Mouse (Mus musculus): ENCODE results near the gene Bbs9.
"Not testable (repeated sequence)": the region's sequence is repeated elsewhere in the genome, so short reads cannot be mapped to it uniquely, and the experiment has no call there.

Gene Bbs9

GRCm38 (mm10) chr9:22846783-22847182 is 371.3 kb downstream of the Bbs9 start:
- no peak for DNase-seq (ENCODE audit: low read depth, low spot score)

- DNase-seq (ENCODE audit: low read depth, low spot score): no peak
These were observed 373.3 kb downstream of the Bbs9 start for GRCm38 (mm10) chr9:22848800-22849199.

- DNase-seq (ENCODE audit: low read depth, low spot score): no peak
These were observed 373.7 kb downstream of the Bbs9 start for GRCm38 (mm10) chr9:22849212-22849611.

- DNase-seq (ENCODE audit: low read depth, low spot score): not testable (repeated sequence)
These were observed 393.6 kb downstream of the Bbs9 start for GRCm38 (mm10) chr9:22869147-22869546.

- DNase-seq (ENCODE audit: low read depth, low spot score): no peak
These were observed 395.1 kb downstream of the Bbs9 start for GRCm38 (mm10) chr9:22870661-22871060.

- no peak for DNase-seq (ENCODE audit: low read depth, low spot score)
These were observed 399.7 kb downstream of the Bbs9 start for GRCm38 (mm10) chr9:22875231-22875630.

- DNase-seq (ENCODE audit: low read depth, low spot score): no peak
These were observed 403.8 kb downstream of the Bbs9 start for GRCm38 (mm10) chr9:22879266-22879665.

GRCm38 (mm10) chr9:22886351-22886750 is 410.8 kb downstream of the Bbs9 start:
- DNase-seq (ENCODE audit: low read depth, low spot score): no peak

GRCm38 (mm10) chr9:22905434-22905833 is 429.9 kb downstream of the Bbs9 start:
- DNase-seq (ENCODE audit: low read depth, low spot score): no peak

GRCm38 (mm10) chr9:22916808-22917207 is 441.3 kb downstream of the Bbs9 start:
- no peak for DNase-seq (ENCODE audit: low read depth, low spot score)

GRCm38 (mm10) chr9:22935645-22936044 is 460.1 kb downstream of the Bbs9 start:
- DNase-seq (ENCODE audit: low read depth, low spot score): no peak
